Mouse (Mus musculus) T-helper 1 cell (primary cell): ENCODE measurements around the gene Gm20683.
"Not testable (repeated sequence)": the region's sequence is repeated elsewhere in the genome, so short reads cannot be mapped to it uniquely, and the experiment has no call there.

Source experiments
- in situ Hi-C: fragments of 300-600 bp; cut with MboI, MseI; formaldehyde crosslinking; loops from one replicate; pipeline ENCODE4 v1.15.1; 2025; ENCODE audit warnings: high pct_unique_total_duplicates

Gene Gm20683

GRCm38 (mm10) chr17:25874148-25874720 lies 32.7 kb upstream of the Gm20683 start:
- in situ Hi-C loops, result no loop called here

DNA sequence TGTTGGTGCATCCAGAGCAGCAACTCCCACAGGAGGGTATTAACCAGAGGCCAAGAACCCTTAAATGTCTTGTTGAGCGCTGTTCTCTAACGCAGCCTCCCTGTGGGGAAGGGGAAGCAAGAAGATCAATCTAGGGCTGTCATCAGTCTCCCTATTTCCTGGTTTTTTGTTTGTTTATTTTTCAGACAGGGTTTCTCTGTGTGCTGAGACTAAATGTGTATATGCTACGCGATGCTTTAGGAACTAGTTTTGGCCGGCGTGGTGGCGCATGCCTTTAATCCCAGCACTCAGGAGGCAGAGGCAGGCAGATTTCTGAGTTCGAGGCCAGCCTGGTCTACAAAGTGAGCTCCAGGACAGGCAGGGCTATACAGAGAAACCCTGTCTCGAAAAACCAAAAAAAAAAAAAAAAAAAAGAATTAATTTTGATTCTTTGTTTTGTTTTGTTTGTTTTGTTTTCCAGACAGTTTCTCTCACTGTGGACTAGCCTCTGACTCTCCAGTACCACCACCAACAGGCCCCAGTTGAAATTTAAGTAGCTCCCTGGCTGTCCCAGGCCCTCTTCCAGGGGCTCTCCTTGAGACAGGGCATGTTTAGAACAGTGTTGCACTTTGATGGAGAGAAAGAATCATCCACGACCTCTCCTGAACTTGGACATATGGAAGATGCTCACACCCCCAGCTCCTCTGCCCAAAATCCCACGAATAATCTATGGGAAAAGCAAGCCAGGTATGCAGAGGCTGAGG lies 32.0 kb upstream of the Gm20683 start:
- in situ Hi-C loops, result no loop called here

GRCm38 (mm10) chr17:25872676-25873075 lies 31.1 kb upstream of the Gm20683 start:
- in situ Hi-C loops, result no loop called here

- in situ Hi-C loops, result not testable (repeated sequence)
Measured at GRCm38 (mm10) chr17:25871566-25871965, 30.0 kb upstream of the Gm20683 start.

- in situ Hi-C loops, result no loop called here
Measured at GRCm38 (mm10) chr17:25869954-25870353, 28.4 kb upstream of the Gm20683 start.

DNA sequence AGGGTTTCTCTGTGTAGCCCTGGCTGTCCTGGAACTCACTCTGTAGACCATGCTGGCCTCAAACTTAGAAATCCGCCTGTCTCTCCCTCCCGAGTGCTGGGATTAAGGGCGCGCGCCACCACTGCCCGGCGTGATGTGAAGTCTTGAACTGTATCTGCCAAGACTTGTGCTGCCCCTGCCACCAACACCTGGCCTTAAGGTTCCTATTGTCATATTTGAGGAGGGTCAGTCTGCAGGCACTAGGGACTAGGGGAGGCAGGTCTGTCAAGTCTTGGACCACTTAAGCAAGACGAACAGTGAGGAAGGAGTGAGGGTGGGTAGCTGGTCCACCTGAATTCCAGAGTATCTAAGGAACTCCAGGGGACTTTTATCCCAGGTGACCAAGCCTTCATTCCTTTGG lies 27.9 kb upstream of the Gm20683 start:
- in situ Hi-C loops, result no loop called here

DNA sequence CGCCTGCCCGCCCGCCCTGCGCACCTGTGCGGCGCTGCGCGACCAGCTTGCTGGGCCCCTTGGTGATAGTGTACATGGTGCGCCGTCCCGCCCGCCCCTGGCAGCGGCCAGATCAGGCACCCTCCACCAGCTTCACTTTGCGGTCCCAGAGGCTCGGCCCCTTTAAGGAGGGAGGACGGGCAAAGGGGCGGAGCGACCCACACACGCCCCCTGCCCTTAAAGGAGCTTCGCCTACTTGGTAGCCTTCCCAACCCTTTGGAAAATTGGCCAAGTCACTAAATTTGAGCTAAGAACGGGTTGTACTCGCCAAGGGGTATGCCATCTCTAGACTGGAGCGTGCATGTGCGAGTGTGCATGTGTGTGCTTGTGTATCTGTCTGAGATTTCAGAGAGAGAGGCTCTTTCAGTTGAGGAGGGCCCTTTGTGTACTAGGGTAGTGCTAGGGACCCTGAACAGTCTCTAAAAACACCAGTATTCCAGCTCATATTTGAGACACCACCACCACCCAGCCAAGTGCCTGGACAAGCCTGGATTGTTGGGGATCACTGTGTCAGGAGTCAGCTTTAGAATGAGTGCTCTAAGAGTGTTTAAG lies 27.1 kb upstream of the Gm20683 start, which contains the start of gene Mcrip2:
TSS of gene Mcrip2 (minus strand) at position 164 of the 591 bp plus-strand sequence.
- in situ Hi-C loops, result no loop called here

- in situ Hi-C loops, result no loop called here
Measured at GRCm38 (mm10) chr17:25867836-25868600, 26.5 kb upstream of the Gm20683 start.

DNA sequence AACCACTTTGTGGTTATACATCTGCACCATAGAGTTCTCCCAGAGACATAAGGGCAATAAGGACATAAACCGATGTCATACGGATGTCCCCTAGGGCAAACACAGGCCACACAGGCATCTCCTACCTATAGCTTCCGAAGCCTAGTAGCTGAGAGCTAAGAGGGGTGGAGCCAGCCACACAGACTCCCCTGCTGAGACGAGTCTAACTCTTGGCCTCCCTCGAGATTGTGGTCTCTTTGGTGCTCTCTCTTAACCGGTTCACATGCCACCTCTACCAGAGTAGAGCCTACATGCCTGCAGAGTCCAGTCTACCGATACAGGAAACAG lies 25.9 kb upstream of the Gm20683 start:
- in situ Hi-C loops, result no loop called here

DNA sequence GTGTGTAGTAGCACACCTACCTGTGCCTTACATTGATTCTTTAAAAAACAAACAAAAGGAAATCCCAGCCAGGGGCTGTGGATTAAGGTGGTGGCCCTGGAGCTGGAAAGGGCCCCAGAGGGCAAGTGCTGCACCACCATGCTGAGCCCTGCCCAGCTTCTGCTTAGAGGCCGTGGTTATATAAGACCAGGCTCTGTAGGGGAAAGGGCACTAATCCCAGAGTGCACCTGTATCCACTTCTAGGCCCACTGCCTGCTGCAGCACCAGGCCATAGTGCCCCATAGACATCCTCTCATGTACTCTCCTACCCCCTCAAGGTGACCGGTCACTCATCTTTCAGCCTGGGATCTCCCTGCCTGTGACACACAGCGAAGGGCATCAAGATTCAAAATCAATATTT lies 24.6 kb upstream of the Gm20683 start:
- in situ Hi-C loops, result no loop called here

GRCm38 (mm10) chr17:25865288-25865687 lies 23.7 kb upstream of the Gm20683 start:
- in situ Hi-C loops, result no loop called here

- in situ Hi-C loops, result no loop called here
Measured at GRCm38 (mm10) chr17:25864311-25864710, 22.7 kb upstream of the Gm20683 start.

GRCm38 (mm10) chr17:25863681-25864080 lies 22.1 kb upstream of the Gm20683 start:
- in situ Hi-C loops, result no loop called here

GRCm38 (mm10) chr17:25861704-25862612 lies 20.4 kb upstream of the Gm20683 start:
- in situ Hi-C loops, result no loop called here

DNA sequence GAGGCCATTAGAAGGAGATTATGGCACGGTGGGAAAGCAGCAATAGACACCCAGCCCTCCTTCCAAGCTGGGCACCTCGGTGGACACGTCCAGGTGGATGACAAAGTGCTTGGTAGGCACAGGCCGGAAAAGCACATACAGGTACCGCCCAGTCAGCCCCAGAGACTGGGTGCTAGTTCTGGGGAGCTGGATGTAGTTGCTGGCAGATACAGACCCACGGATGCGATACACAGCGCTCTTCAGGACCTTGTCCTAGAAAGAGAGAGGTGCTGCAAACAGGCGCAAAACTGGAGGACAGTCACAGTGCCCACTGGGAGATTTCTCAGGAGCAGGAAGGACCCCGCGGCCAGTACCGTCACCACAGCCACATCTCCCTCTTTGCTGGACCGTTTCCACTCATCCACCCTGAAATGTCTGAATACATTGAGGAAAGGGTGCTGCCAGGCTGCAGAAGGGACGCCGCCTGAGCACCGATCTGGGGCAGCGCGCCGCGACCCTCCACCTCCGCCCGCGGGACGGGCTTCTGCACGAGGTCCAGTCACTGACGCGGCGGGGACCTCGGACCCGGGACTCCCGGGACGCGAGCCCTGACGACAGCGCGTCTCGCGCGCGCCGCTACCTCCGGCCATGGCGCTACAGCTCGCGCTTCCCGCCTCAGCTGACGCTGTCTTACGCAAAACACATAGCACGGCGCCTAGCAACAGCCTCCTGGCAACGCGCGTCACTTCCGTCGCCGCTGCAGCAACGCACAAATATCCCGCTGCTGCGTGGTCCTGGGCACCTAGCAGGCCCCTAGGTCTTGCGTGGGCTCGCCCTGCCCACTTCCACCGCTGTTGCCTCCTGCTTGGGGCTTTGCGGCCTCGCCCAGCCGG lies 19.5 kb upstream of the Gm20683 start, which contains the start of gene Wdr90:
TSS of gene Wdr90 (minus strand) at position 670 of the 872 bp plus-strand sequence.
- in situ Hi-C loops, result no loop called here

- in situ Hi-C loops, result no loop called here
Measured at GRCm38 (mm10) chr17:25860229-25860628, 18.7 kb upstream of the Gm20683 start.

- in situ Hi-C loops, result no loop called here
Measured at GRCm38 (mm10) chr17:25844396-25844901, 2.9 kb upstream of the Gm20683 start, which contains the start of gene Rhot2. TSS of gene Rhot2 (minus strand) at chr17:25844851.

DNA sequence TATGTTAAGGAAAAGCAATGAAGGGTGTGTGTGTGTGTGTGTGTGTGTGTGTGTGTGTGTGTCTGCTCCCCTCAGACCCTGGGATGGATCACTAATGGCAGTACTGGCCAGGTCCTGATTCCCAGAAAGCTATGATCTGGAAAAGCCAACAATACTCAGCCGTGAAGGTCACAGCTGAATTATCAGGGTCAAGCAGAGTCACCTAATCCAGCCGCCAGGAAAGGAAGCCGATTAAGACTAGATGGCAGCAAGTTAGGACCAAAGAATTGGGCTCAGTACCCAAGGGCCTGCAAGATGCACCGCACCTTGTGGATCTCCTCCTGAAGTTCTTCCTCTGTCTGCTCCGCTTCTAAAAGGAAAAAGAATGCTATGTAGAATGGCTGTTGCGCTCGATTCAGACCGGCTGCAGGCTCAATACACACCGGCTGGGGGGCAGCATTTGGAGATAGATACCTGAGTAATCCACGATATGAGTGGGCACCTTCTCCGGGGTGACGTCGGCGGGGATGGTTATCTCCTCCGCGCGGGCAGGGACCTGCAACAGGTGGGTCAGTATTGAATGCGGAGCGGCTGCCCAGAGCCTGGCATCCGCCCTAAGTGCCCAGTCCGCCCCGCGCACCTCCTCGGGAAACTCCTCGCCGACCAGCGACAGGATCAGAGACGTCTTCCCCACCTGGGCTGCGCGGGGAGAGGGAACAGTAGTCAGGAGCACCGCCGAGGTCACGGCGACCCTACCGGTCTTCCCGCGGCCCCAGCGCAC lies 2.3 kb upstream of the Gm20683 start:
- in situ Hi-C loops, result no loop called here

DNA sequence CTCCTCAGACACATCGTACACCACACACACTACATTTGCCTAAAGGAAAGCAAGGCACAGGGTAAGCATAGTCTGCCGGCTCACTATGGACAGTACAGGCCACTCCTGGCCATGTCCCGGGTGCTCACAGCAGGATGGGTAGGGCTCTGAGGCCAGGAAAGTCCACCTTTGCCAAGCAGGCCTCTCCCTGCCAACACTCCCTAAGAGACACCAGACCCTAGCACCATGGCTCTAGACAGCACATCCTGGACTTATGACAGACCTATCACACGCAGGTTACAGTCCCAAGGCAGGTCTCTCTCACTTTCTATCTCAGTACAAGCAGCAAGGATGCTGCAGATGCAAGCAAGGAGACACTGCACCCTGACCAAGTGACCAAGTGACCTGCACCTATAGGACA lies 1.6 kb upstream of the Gm20683 start:
- in situ Hi-C loops, result no loop called here
